Mouse (Mus musculus) intestine, embryonic 16.5 days (tissue): ENCODE measurements around the gene Tgfbi. TPM values are rescaled to one million over a fixed set of nuclear protein-coding genes. Genes with fewer than 3 reads are reported as not detected.

Experiments
- ATAC-seq: fragments of 200-750 bp; cut with Nextera tagmentation; 2 replicates; pipeline ENCODE4 v1.8.0; 2017; ENCODE audit warnings: moderate TSS enrichment, moderate library complexity
- H3K27ac ChIP-seq: fragments of 300-500 bp; sonication (generic); 2 replicates; pipeline ENCODE4 v1.5.1; 2014; ENCODE audit warnings: mild to moderate bottlenecking, low read length
- H3K27me3 ChIP-seq: fragments of 300-500 bp; sonication (generic); replicated peaks from 2 replicates; pipeline ENCODE4 v1.6.1; 2014; ENCODE audit warnings: low read length, control low read depth, mixed read lengths; ENCODE audit not compliant: control insufficient read depth, insufficient read depth
- H3K36me3 ChIP-seq: fragments of 300-500 bp; sonication (generic); 2 replicates; pipeline ENCODE4 v1.6.1; 2014; ENCODE audit warnings: low read length, control low read depth; ENCODE audit not compliant: control insufficient read depth, insufficient read depth
- H3K4me1 ChIP-seq: fragments of 300-500 bp; sonication (generic); 2 replicates; pipeline ENCODE4 v1.6.1; 2014; ENCODE audit warnings: low read length, control low read depth, mixed read lengths; ENCODE audit not compliant: control insufficient read depth, insufficient read depth
- H3K4me2 ChIP-seq: fragments of 300-500 bp; sonication (generic); 2 replicates; pipeline ENCODE4 v1.6.1; 2014; ENCODE audit warnings: low read depth, low read length, control low read depth
- H3K4me3 ChIP-seq: fragments of 300-500 bp; sonication (generic); 2 replicates; pipeline ENCODE4 v1.5.1; 2014; ENCODE audit warnings: mild to moderate bottlenecking, low read length
- H3K9ac ChIP-seq: fragments of 300-500 bp; sonication (generic); 2 replicates; pipeline ENCODE4 v1.6.1; 2014; ENCODE audit warnings: low read depth, low read length
- H3K9me3 ChIP-seq: fragments of 300-500 bp; sonication (generic); 2 replicates; pipeline ENCODE4 v1.6.1; 2016; ENCODE audit warnings: low read length, control low read depth; ENCODE audit not compliant: control insufficient read depth
- WGBS: fragments of 180-500 bp; shearing (Covaris S2); extraction: QIAGEN DNeasy Blood & Tissue Kit; methylation state at CpG from one replicate; pipeline ENCODE4 v1.1.7; 2014; 5-methylcytosine and 5-hydroxymethylcytosine counted together
- polyA plus RNA-seq: library from polyadenylated mRNA; unstranded; fragments of >200 nt; fragmentation: Nextera tagmentation; extraction: Ambion mirVana; gene quantifications from 2 replicates; pipeline ENCODE4 v1.2.1, GENCODE M21; 2015

The Tgfbi gene
- polyA plus RNA-seq: 122 and 124 TPM in 2 replicates

DNA sequence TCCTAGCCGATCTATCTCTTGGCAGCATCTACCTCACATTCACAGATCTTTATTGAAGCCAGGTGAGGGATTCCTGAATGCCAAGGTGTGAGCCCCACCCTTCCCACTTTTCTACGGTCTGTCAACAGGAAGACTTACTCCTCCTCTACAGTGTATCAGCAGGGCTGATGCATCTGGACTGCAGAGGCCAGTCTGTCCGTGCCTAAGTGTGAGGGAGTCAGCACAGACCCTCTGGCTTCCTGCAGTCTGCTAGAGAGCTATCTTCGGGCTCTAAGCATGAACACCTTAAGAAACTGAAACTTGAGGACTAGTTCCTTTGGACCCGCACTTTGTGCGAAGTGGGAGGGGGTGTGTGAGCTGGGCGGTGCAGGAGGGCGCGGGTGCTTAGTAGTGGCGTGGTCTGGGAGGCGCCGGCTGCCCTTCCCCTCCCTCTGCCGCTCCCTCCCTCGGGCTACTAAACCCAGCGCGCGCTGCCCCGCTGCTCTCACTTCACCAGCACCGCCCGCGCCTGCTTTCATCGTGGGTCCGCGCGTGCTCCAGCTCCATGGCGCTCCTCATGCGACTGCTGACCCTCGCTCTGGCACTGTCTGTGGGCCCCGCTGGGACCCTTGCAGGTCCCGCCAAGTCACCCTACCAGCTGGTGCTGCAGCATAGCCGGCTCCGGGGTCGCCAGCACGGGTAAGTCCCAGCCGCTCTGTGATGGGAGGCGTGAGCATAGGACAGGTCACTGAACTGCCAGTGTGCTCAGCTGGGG is at the start of gene Tgfbi:
Tgfbi (plus strand) TSS at position 421 of the 754 bp plus-strand sequence.
- H3K4me2 ChIP-seq: peak within 1 kb of the TSS; percentile 100
- WGBS: 2% methylated on average over 36 of the region's 36 CpGs
- H3K9me3 ChIP-seq: no peaks in the 10 kb centered on the region
- H3K9ac ChIP-seq: peak within 1 kb of the TSS; percentile 86
- H3K27me3 ChIP-seq: 0 out of 2 replicates have a peak, but pooled peaks cover 3% of the 10 kb centered on the region
- ATAC-seq: peak; percentile 81
- H3K36me3 ChIP-seq: no peaks in the 10 kb centered on the region
- H3K27ac ChIP-seq: peak within 1 kb of the TSS; percentile 49
- peaks cover 52% of the 10 kb centered on the region for H3K4me1 ChIP-seq
- peak within 1 kb of the TSS; percentile 68 for H3K4me3 ChIP-seq

DNA sequence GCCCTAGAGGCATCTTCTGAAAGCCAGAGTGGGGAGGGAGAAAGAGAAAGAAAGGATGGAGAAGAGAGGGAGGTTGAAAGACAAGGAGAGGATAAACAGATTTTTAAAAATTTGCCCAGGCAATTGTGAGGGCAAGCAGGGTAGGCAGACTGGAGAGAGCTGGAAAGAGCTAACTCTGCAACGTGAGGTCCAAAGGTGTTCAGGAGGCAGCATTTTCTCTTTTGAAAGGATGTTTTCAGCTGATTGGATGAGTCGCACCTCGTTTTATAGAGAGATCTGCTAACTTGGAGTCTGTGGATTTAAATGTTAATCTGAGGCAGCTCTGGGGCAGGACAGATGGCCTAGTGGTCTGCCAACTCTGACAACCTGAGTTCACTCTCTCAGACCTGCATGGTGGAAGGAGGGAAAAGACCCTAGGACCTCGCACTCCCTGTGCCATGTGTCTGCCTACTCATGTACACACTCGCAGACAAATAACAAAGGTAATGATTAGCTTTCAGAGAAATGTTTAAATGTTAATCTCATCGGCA is 49.4 kb upstream of the Tgfbi start:
- Histone ChIP-seq H3K27me3 (no peaks in the 10 kb centered on the region), H3K9ac (no peak overlapping the region), H3K9me3 (no peaks in the 10 kb centered on the region), H3K4me2 (no peak overlapping the region), H3K4me3 (no peak overlapping the region), H3K27ac (no peak overlapping the region), H3K36me3 (no peaks in the 10 kb centered on the region), H3K4me1 (peaks cover 16% of the 10 kb centered on the region)
- WGBS: 75% methylated on average over 6 of the region's 6 CpGs
- ATAC-seq: no peak

DNA sequence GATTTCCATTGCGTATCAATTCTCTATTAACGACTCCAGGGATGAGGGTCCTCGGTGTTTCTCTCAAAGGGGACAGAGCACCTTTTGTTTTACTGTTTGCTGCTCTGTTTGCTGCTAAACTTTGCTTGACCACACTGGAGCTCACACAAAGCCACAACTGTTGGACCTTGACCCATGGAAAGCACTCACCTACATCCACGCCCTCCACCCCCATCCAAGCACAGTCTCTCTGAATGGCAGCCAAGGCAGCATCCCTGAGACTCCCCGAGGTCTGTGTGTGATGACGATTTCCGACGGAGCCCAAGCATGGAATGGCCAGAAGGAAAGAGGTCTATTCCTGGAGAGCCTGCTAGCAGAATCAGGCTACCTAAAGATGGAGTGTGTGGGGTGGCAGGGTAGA is 48.2 kb upstream of the Tgfbi start:
- WGBS: 69% methylated on average over 8 of the region's 8 CpGs
- peak; percentile 51; the same call in 1 of the 2 replicates for ATAC-seq

DNA sequence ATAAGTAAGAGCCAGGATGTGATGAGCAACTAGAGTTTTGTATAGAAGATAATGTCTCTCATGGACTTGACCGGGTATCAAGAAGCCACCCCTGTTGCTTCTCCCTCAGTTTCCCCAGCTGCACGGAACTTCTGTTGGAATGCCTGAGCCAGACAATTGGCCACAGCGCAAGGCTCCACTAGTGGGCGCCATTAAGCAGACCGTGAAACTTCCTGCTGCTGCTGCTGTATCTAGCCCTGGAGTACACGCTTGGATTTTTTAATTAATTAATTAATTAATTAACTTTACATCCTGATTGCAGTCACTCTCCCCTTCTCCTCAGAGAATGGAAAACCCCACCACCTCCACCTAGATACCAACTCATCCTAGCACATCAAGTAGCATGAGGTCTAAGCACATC is 46.2 kb upstream of the Tgfbi start:
- Histone ChIP-seq H3K4me2 (no peak overlapping the region), H3K27ac (no peak overlapping the region), H3K4me3 (no peak overlapping the region), H3K27me3 (no peaks in the 10 kb centered on the region), H3K9me3 (no peaks in the 10 kb centered on the region), H3K4me1 (peaks cover 10% of the 10 kb centered on the region), H3K36me3 (no peaks in the 10 kb centered on the region), H3K9ac (no peak overlapping the region)
- no peak for ATAC-seq
- 41% methylated on average over 6 of the region's 6 CpGs for WGBS

More for the DNA sequence above, 48.2 kb upstream of the Tgfbi start:
- Histone ChIP-seq H3K27me3 (no peaks in the 10 kb centered on the region), H3K4me2 (no peak overlapping the region), H3K27ac (no peak overlapping the region), H3K4me3 (no peak overlapping the region), H3K36me3 (no peaks in the 10 kb centered on the region), H3K9ac (no peak overlapping the region), H3K9me3 (no peaks in the 10 kb centered on the region), H3K4me1 (peaks cover 12% of the 10 kb centered on the region)

DNA sequence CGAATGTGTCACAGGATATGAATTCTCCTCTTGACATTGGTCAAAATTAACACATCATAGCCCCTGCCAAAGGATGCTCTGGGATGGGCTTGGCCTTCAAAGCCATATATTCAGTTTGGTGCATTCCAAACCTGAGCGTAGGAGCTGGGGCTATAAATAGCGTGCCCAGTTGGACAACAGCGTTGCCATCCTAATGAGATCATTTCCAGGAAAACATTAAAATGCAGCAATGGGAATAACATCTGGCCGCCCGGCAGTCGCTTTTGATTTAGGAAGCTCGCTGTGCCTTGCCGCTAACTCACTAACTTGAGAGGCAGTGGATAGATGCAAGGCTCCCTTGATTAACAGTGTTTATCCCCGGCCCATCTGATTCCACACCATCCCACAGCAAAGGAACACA is 43.0 kb upstream of the Tgfbi start:
- Histone ChIP-seq H3K9me3 (no peaks in the 10 kb centered on the region), H3K4me3 (no peak overlapping the region), H3K9ac (no peak overlapping the region), H3K36me3 (no peaks in the 10 kb centered on the region), H3K27ac (no peak overlapping the region), H3K4me2 (no peak overlapping the region), H3K4me1 (peaks cover under 1% of the 10 kb centered on the region; the same call in 1 of the 2 replicates), H3K27me3 (no peaks in the 10 kb centered on the region)
- ATAC-seq: no peak
- 48% methylated on average over 10 of the region's 10 CpGs for WGBS

DNA sequence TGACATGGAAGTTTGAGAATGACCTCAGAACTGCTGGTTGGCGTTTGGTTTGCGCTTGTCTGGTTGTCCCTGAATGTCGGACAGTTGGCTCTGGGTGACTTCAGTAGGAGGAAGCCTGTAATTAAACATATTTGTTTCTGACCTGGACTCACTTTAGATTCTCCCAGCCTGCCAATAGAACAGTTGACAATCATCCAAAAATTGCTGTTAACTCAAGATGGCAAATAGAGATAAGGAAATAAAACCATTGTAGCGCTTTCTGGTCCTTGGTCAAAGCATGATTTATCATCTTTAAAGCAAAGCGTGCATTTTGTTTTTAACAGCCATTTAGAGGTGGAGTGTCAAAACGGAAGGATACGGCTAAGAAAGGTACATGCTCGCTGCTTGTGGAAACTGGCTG is 37.7 kb upstream of the Tgfbi start:
- Histone ChIP-seq H3K4me1 (peaks cover 22% of the 10 kb centered on the region), H3K4me2 (no peak overlapping the region), H3K9me3 (no peaks in the 10 kb centered on the region), H3K9ac (no peak overlapping the region), H3K4me3 (no peak overlapping the region), H3K36me3 (no peaks in the 10 kb centered on the region), H3K27ac (no peak overlapping the region), H3K27me3 (no peaks in the 10 kb centered on the region)
- no peak for ATAC-seq
- WGBS: 68% methylated on average over 8 of the region's 8 CpGs

DNA sequence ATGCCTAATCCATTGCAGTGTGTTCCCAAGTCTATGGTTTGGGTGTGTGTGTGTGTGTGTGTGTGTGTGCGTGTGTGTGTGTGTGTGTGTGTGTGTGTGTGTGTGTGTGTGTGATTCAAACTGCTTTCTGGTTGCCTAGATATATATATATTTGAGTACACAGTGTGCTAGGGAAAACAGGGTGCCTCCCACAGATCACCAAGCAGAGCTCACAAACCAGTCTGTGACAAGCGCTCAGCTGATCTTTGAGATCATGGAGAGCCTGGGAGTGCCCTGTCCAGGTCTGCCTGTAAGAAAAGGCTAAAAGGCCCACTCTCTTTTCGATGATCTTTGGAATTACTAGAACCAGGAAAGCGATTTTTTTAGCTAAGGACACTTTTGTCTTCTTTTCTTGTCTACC is 34.2 kb upstream of the Tgfbi start:
- Histone ChIP-seq H3K4me1 (peaks cover 22% of the 10 kb centered on the region), H3K36me3 (no peaks in the 10 kb centered on the region), H3K9me3 (no peaks in the 10 kb centered on the region), H3K4me2 (no peak overlapping the region), H3K9ac (no peak overlapping the region), H3K27me3 (no peaks in the 10 kb centered on the region), H3K4me3 (no peak overlapping the region), H3K27ac (peak overlapping the region; percentile 96)
- 77% methylated on average over 4 of the region's 4 CpGs for WGBS
- ATAC-seq: no peak

DNA sequence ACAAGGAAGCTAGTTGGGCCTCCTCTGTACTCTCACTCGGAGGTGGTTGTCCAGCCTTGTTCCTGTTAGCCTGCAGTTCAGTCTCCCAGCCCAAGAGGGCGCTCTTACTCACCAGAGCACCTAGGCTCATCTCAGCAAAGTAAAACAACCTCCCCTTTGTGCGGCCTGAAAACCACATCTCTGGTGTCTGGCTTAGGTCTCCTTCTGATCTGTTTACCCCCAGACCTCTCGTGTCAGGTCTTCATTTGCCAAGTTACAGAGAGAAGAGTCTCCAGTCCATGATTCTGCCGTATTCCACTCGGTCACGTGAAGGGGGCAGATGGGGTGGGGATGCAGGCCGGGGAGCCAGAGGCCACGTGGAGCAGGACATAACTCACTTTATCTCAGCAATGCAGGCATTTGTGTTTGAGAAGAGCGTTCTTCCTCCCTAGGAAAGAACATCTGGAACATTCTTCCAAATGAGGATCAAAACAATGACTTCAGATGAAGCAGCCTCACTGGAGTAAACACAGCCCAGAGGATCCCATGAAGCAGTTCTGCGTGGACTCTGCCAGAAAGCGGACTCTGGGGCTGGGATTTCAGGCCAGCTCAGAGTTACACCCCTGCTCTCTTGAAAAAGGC is 33.5 kb upstream of the Tgfbi start:
- Histone ChIP-seq H3K9me3 (no peaks in the 10 kb centered on the region), H3K36me3 (no peaks in the 10 kb centered on the region), H3K4me2 (no peak overlapping the region), H3K9ac (no peak overlapping the region), H3K27ac (peak overlapping the region; percentile 96), H3K4me1 (peaks cover 22% of the 10 kb centered on the region), H3K27me3 (no peaks in the 10 kb centered on the region), H3K4me3 (no peak overlapping the region)
- WGBS: 36% methylated on average over 12 of the region's 12 CpGs
- peak; percentile 76 for ATAC-seq

DNA sequence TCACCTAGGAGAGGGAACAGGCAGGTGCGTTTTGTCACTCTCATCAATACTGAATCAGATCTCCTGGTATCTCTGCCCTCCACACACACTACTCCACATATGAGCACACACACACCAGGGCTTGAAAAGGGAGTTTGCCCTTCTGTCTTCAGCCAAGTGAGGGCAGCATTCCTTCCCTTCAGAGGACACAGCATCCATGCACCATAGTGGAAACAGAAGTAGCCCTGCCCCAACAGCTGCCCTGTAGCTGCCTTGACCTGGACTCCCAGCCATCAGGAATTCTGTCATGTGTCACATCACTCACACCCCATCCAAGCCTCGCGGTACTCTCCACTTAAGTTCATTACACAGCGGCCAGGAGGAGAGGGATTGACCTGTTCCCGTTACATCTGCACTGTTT is 31.2 kb upstream of the Tgfbi start:
- 77% methylated on average over 5 of the region's 5 CpGs for WGBS
- no peak overlapping the region for H3K4me3 ChIP-seq
- no peaks in the 10 kb centered on the region for H3K36me3 ChIP-seq
- no peak overlapping the region for H3K27ac ChIP-seq
- no peak overlapping the region for H3K9ac ChIP-seq
- no peak overlapping the region for H3K4me2 ChIP-seq
- peaks cover 32% of the 10 kb centered on the region for H3K4me1 ChIP-seq
- H3K27me3 ChIP-seq: no peaks in the 10 kb centered on the region
- H3K9me3 ChIP-seq: no peaks in the 10 kb centered on the region
- no peak for ATAC-seq
